Mouse (Mus musculus): ENCODE data around the gene Specc1. TPM values are rescaled to one million over a fixed set of nuclear protein-coding genes. Genes with fewer than 3 reads are reported as not detected.
A peak's percentile ranks its signal among the peaks of the same experiment; 100 is the strongest.

Specc1 gene
- polyA plus RNA-seq, 1 experiment from 2014 or later: 26.3 TPM

DNA sequence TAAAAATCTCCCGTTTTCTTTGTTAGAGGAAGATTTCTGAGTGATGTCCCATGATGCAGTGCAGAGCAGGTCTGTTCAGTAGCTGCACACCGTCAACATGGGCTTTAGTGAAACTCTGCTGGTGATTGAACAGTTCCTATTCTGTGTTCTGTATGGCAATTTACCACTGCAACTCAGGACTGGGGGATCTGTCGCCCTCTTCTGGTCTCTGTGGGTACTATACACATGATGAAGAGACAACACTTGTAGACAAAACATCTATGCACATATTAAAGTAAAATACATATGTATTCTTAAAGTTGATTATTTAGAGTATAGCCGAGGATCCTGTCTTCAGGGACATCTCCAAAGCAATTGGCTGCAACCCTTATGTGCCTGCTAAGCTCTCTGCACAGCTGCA is 45.4 kb downstream of the Specc1 start:
- Histone ChIP-seq H3K9ac (ENCODE audit: low read depth, low read length) (no peak overlapping the region), H3K4me2 (replicated peaks; ENCODE audit: low read depth, low read length) (no peak overlapping the region), H3K36me3 (ENCODE audit: control insufficient read depth, insufficient read depth, low read length) (no peaks in the 10 kb centered on the region), H3K9me3 (ENCODE audit: control insufficient read depth, low read length) (no peaks in the 10 kb centered on the region), H3K4me1 (replicated peaks; ENCODE audit: control insufficient read depth, insufficient read depth, low read length) (no peaks in the 10 kb centered on the region), H3K4me3 (ENCODE audit: low read depth, low read length) (no peak overlapping the region), H3K27me3 (ENCODE audit: control insufficient read depth, insufficient read depth, low read length) (no peaks in the 10 kb centered on the region), H3K27ac (ENCODE audit: low read depth, low read length) (no peak overlapping the region)
- peak; percentile 30 for DNase-seq (ENCODE audit: low spot score)
- no peak for ATAC-seq (ENCODE audit: low FRiP score)
- WGBS: 74% methylated on average over 4 of the region's 4 CpGs

GRCm38 (mm10) chr11:62004881-62005240 is 48.3 kb downstream of the Specc1 start:
- H3K4me2 ChIP-seq (replicated peaks; ENCODE audit: low read depth, low read length): no peak overlapping the region
- H3K9ac ChIP-seq (ENCODE audit: low read depth, low read length): no peak overlapping the region
- H3K9me3 ChIP-seq (ENCODE audit: control insufficient read depth, low read length): no peaks in the 10 kb centered on the region
- no peaks in the 10 kb centered on the region for H3K4me1 ChIP-seq (replicated peaks; ENCODE audit: control insufficient read depth, insufficient read depth, low read length)
- H3K36me3 ChIP-seq (ENCODE audit: control insufficient read depth, insufficient read depth, low read length): no peaks in the 10 kb centered on the region
- H3K27me3 ChIP-seq (ENCODE audit: control insufficient read depth, insufficient read depth, low read length): no peaks in the 10 kb centered on the region
- H3K4me3 ChIP-seq (ENCODE audit: low read depth, low read length): no peak overlapping the region
- ATAC-seq (ENCODE audit: low FRiP score) (no peak), DNase-seq (ENCODE audit: low spot score) (no peak)
- WGBS: 63% methylated on average over 6 of the region's 6 CpGs
- H3K27ac ChIP-seq (ENCODE audit: low read depth, low read length): no peak overlapping the region

DNA sequence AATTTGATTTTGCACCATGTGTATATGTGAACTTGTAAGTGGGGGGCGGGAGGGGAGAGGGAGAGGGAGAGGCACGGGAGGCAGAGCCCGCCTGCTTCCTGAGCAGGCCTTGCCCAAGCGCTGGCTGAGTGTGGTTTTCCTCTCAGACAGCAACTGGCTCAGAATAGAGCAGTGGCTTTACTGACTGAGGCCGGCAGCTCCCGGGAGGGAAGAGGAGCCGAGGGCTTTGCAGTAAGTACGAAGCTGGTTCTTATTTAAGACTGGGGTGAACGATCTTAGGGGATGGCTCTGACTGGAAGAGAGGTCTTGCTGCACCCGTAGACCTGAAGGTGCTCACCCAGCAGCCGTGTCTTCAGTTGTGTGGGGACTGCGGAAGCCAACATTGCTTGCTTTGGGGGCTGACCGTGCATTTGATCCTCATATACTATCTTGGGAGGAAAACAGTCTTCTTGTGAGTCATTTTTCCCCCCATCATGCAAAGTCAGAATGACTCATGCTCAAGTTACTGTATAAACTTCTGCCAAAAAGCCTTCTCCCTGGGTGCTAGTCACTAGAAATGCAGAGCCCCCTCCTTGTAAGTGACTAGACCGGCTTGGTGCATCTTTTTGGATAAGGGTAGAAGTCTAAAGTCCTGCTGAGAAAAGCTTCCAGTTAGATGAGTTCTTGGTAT is 48.8 kb downstream of the Specc1 start:
- Histone ChIP-seq H3K4me2 (replicated peaks; ENCODE audit: low read depth, low read length) (no peak overlapping the region), H3K36me3 (ENCODE audit: control insufficient read depth, insufficient read depth, low read length) (no peaks in the 10 kb centered on the region), H3K9ac (ENCODE audit: low read depth, low read length) (no peak overlapping the region), H3K4me3 (ENCODE audit: low read depth, low read length) (no peak overlapping the region), H3K27me3 (ENCODE audit: control insufficient read depth, insufficient read depth, low read length) (no peaks in the 10 kb centered on the region), H3K27ac (ENCODE audit: low read depth, low read length) (no peak overlapping the region), H3K4me1 (replicated peaks; ENCODE audit: control insufficient read depth, insufficient read depth, low read length) (no peaks in the 10 kb centered on the region), H3K9me3 (ENCODE audit: control insufficient read depth, low read length) (no peaks in the 10 kb centered on the region)
- DNase-seq (ENCODE audit: low spot score): no peak
- ATAC-seq (ENCODE audit: low FRiP score): no peak
- 56% methylated on average over 14 of the region's 14 CpGs for WGBS

DNA sequence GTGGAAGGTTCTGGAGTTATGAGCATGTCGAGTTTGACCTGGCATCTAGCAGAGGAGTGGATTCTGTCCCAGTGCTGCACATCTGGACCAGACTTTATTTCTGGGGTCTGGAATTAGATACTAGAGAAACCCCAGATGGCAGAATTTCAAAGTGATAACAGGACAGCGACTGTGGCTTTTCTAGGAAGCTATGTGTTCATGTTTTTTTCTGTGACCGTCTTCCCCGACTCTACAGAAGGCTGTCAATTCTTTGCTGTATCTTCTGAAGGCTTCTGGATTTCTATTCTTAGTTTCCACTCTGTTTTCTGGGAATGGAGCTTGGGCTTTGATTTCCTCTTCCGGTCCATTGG is 49.3 kb downstream of the Specc1 start:
- ATAC-seq (ENCODE audit: low FRiP score) (no peak), DNase-seq (ENCODE audit: low spot score) (no peak)
- H3K4me1 ChIP-seq (replicated peaks; ENCODE audit: control insufficient read depth, insufficient read depth, low read length): no peaks in the 10 kb centered on the region
- no peak overlapping the region for H3K27ac ChIP-seq (ENCODE audit: low read depth, low read length)
- no peaks in the 10 kb centered on the region for H3K36me3 ChIP-seq (ENCODE audit: control insufficient read depth, insufficient read depth, low read length)
- H3K27me3 ChIP-seq (ENCODE audit: control insufficient read depth, insufficient read depth, low read length): no peaks in the 10 kb centered on the region
- H3K9me3 ChIP-seq (ENCODE audit: control insufficient read depth, low read length): no peaks in the 10 kb centered on the region
- no peak overlapping the region for H3K9ac ChIP-seq (ENCODE audit: low read depth, low read length)
- WGBS: 84% methylated on average over 5 of the region's 5 CpGs
- H3K4me2 ChIP-seq (replicated peaks; ENCODE audit: low read depth, low read length): no peak overlapping the region
- H3K4me3 ChIP-seq (ENCODE audit: low read depth, low read length): no peak overlapping the region

GRCm38 (mm10) chr11:62006680-62007079 is 50.1 kb downstream of the Specc1 start:
- Histone ChIP-seq H3K4me1 (replicated peaks; ENCODE audit: control insufficient read depth, insufficient read depth, low read length) (no peaks in the 10 kb centered on the region), H3K4me2 (replicated peaks; ENCODE audit: low read depth, low read length) (no peak overlapping the region), H3K36me3 (ENCODE audit: control insufficient read depth, insufficient read depth, low read length) (no peaks in the 10 kb centered on the region), H3K9me3 (ENCODE audit: control insufficient read depth, low read length) (no peaks in the 10 kb centered on the region), H3K9ac (ENCODE audit: low read depth, low read length) (no peak overlapping the region), H3K4me3 (ENCODE audit: low read depth, low read length) (no peak overlapping the region), H3K27me3 (ENCODE audit: control insufficient read depth, insufficient read depth, low read length) (no peaks in the 10 kb centered on the region), H3K27ac (ENCODE audit: low read depth, low read length) (no peak overlapping the region)
- WGBS: 68% methylated on average over 5 of the region's 5 CpGs
- DNase-seq (ENCODE audit: low spot score) (no peak), ATAC-seq (ENCODE audit: low FRiP score) (no peak)

- no peaks in the 10 kb centered on the region for H3K27me3 ChIP-seq (ENCODE audit: control insufficient read depth, insufficient read depth, low read length)
- 47% methylated on average over 9 of the region's 9 CpGs for WGBS
- no peaks in the 10 kb centered on the region for H3K9me3 ChIP-seq (ENCODE audit: control insufficient read depth, low read length)
- H3K9ac ChIP-seq (ENCODE audit: low read depth, low read length): no peak overlapping the region
- H3K4me2 ChIP-seq (replicated peaks; ENCODE audit: low read depth, low read length): no peak overlapping the region
- no peak overlapping the region for H3K4me3 ChIP-seq (ENCODE audit: low read depth, low read length)
- no peaks in the 10 kb centered on the region for H3K36me3 ChIP-seq (ENCODE audit: control insufficient read depth, insufficient read depth, low read length)
- no peaks in the 10 kb centered on the region for H3K4me1 ChIP-seq (replicated peaks; ENCODE audit: control insufficient read depth, insufficient read depth, low read length)
- ATAC-seq (ENCODE audit: low FRiP score): no peak
- H3K27ac ChIP-seq (ENCODE audit: low read depth, low read length): no peak overlapping the region
- DNase-seq (ENCODE audit: low spot score): no peak
Observed at GRCm38 (mm10) chr11:62007984-62008383, 51.4 kb downstream of the Specc1 start.

- Histone ChIP-seq H3K4me2 (replicated peaks; ENCODE audit: low read depth, low read length) (no peak overlapping the region), H3K4me3 (ENCODE audit: low read depth, low read length) (no peak overlapping the region), H3K27me3 (ENCODE audit: control insufficient read depth, insufficient read depth, low read length) (no peaks in the 10 kb centered on the region), H3K9me3 (ENCODE audit: control insufficient read depth, low read length) (no peaks in the 10 kb centered on the region), H3K9ac (ENCODE audit: low read depth, low read length) (no peak overlapping the region), H3K27ac (ENCODE audit: low read depth, low read length) (no peak overlapping the region), H3K4me1 (replicated peaks; ENCODE audit: control insufficient read depth, insufficient read depth, low read length) (no peaks in the 10 kb centered on the region), H3K36me3 (ENCODE audit: control insufficient read depth, insufficient read depth, low read length) (no peaks in the 10 kb centered on the region)
- no peak for ATAC-seq (ENCODE audit: low FRiP score)
- 77% methylated on average over 16 of the region's 16 CpGs for WGBS
- no peak for DNase-seq (ENCODE audit: low spot score)
Observed at GRCm38 (mm10) chr11:62010625-62011231, 54.2 kb downstream of the Specc1 start.

DNA sequence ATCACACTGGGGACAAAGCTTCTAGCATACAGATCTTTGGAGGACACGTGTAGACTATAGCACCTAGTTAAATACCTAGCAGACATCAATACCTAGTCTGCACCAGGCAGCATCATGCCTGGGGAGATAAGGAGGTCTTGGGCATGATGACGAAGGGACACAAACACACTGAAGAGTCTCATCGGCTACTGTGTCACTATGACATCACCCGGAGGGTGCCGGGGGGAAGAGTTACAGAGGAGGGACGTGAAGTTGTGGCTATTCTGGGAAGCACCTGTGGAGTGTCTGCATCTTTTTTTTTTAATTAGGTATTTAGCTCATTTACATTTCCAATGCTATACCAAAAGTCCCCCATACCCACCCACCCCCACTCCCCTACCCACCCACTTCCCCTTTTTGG is 55.5 kb downstream of the Specc1 start:
- no peaks in the 10 kb centered on the region for H3K9me3 ChIP-seq (ENCODE audit: control insufficient read depth, low read length)
- H3K4me3 ChIP-seq (ENCODE audit: low read depth, low read length): no peak overlapping the region
- H3K27me3 ChIP-seq (ENCODE audit: control insufficient read depth, insufficient read depth, low read length): no peaks in the 10 kb centered on the region
- no peaks in the 10 kb centered on the region for H3K4me1 ChIP-seq (replicated peaks; ENCODE audit: control insufficient read depth, insufficient read depth, low read length)
- no peaks in the 10 kb centered on the region for H3K36me3 ChIP-seq (ENCODE audit: control insufficient read depth, insufficient read depth, low read length)
- no peak overlapping the region for H3K4me2 ChIP-seq (replicated peaks; ENCODE audit: low read depth, low read length)
- WGBS: 93% methylated on average over 6 of the region's 6 CpGs
- DNase-seq (ENCODE audit: low spot score): no peak
- H3K9ac ChIP-seq (ENCODE audit: low read depth, low read length): no peak overlapping the region
- H3K27ac ChIP-seq (ENCODE audit: low read depth, low read length): no peak overlapping the region
- ATAC-seq (ENCODE audit: low FRiP score): no peak

GRCm38 (mm10) chr11:62013449-62013848 is 56.9 kb downstream of the Specc1 start:
- no peaks in the 10 kb centered on the region for H3K27me3 ChIP-seq (ENCODE audit: control insufficient read depth, insufficient read depth, low read length)
- no peaks in the 10 kb centered on the region for H3K4me1 ChIP-seq (replicated peaks; ENCODE audit: control insufficient read depth, insufficient read depth, low read length)
- H3K27ac ChIP-seq (ENCODE audit: low read depth, low read length): no peak overlapping the region
- H3K4me3 ChIP-seq (ENCODE audit: low read depth, low read length): no peak overlapping the region
- H3K9me3 ChIP-seq (ENCODE audit: control insufficient read depth, low read length): no peaks in the 10 kb centered on the region
- ATAC-seq (ENCODE audit: low FRiP score) (no peak), DNase-seq (ENCODE audit: low spot score) (no peak)
- 89% methylated on average over 3 of the region's 3 CpGs for WGBS
- no peak overlapping the region for H3K9ac ChIP-seq (ENCODE audit: low read depth, low read length)
- H3K36me3 ChIP-seq (ENCODE audit: control insufficient read depth, insufficient read depth, low read length): no peaks in the 10 kb centered on the region
- no peak overlapping the region for H3K4me2 ChIP-seq (replicated peaks; ENCODE audit: low read depth, low read length)

Measured in hindbrain, embryonic 11.5 days (tissue).